Mouse (Mus musculus): ENCODE results near the gene Hey2.

Hey2 gene

DNA sequence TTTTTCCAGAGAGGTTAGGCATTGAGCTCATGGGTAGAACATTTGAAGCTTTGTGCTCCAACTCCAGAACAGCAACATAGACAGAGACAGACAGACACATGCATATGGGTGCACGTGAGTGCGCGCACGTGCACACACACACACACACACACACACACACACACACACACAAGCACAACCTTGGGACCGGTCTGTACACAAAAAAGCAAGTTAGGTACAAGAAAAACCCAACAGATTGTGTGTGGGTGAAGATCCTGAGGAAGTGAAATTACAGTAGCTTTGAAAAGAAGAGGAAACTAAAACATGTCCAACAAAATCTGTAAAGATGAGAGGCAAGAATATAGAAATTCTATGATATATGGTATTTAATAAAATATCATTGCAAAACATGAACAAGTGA, 53.1 kb downstream of the Hey2 start:
- DNase-seq = no peak

DNA sequence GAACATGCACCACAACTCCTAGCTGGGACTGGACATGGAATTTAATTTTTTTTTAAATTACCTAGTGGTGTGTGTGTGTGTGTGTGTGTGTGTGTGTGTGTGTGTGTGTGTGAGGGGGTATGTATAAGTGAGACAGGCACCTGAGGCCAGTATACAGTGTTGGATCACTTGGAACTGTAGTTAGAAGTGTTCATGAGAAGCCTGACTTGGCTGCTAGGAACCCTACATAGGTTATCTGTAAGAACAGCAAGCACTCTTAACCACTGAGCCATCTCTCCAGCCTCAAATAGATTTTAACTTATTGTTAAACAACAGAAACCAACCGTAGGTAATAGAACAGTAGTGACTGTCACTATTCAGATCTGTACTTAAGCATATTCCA, 54.3 kb downstream of the Hey2 start:
- DNase-seq = no peak

DNA sequence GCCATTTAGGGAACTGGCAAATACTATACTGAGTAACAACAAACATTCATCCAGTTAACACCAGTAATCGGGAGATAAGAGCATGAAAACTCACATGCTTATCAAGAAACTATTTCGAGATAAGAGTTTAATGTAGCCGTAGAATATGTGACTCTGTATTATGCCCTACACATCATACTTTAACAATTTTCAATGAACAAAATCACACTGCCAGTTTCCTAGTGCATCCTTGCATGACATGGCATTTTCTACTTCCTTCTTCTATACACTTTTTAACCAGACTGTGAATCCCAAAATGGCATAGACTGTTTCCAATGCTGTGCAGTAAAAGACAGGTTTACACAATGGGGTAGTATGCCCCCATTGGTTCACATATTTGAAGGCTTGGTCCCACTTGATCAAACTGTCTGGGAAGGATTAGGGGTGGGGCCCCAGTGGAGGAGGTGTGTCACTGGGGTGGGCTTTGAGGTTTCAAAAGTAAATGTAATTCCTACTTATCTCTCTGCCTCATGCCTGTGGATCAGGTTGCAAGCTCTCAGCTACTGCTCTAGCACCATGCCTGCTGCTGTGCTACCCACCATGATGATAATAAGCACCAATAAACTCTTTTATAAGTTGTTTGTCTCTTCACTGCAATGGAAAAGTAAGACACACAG, 54.8 kb downstream of the Hey2 start:
- no peak for DNase-seq

DNA sequence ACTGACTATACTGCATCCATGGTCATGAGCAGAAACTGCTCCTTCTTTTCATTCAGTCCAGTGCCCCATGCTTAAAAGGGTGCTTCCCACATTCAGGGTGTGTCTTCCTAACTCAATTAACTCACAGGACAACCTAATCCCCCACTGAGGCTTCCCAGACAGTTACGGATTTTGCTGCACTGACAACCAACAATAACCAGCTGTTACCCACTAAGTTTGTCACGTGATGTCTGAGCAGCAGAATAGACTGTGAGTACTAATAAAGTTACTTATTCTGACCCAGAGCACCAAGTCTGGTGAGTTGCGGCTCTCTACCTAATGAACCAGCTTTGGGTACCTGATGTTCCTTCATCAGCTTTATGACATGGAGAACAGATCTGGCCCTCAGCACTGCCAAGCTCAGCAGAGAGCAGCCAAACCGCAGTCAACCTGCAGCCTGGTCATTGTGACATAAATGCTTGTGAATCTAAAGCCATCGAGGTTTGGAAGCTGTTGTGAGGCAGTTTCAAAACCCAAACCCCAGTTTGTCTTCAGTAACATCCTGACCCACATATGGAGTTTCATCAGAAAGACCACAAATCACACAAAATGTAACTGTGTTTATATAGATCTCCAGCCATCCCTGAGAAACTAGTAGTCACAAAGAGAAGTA, 56.4 kb downstream of the Hey2 start:
- DNase-seq = peak in 1 of 2 experiments; percentile 22

Data from cerebellum, adult 18-20 months (tissue).